Mouse (Mus musculus): ENCODE data around the gene Slc44a2. TPM values are rescaled to one million over a fixed set of nuclear protein-coding genes. Genes with fewer than 3 reads are reported as not detected.

Slc44a2 gene
- polyA plus RNA-seq, 1 experiment: 47.1 TPM

GRCm38 (mm10) chr9:21380868-21381267, 60.4 kb downstream of the Slc44a2 start:
- peaks cover 1% of the 10 kb centered on the region; the same call in 1 of the 2 replicates for H3K36me3 ChIP-seq (ENCODE audit: control insufficient read depth, insufficient read depth, low read length)
- no peak for TF ChIP-seq CTCF (IDR thresholded peaks at IDR 0.05; ENCODE audit: control insufficient read depth, insufficient read depth, insufficient replicate concordance, low read depth, low read length)
- no peak for TF ChIP-seq POLR2A (IDR thresholded peaks at IDR 0.05; ENCODE audit: control insufficient read depth, low read depth, low read length)

GRCm38 (mm10) chr9:21383966-21384365, 63.5 kb downstream of the Slc44a2 start:
- no peak overlapping the region for H3K4me3 ChIP-seq (ENCODE audit: control insufficient read depth, low read depth, low read length)
- peaks cover 1% of the 10 kb centered on the region; the same call in 1 of the 2 replicates for H3K36me3 ChIP-seq (ENCODE audit: control insufficient read depth, insufficient read depth, low read length)

More at GRCm38 (mm10) chr9:21380868-21381267, 60.4 kb downstream of the Slc44a2 start:
- Histone ChIP-seq H3K4me1 (ENCODE audit: control insufficient read depth, insufficient read depth, low read length) (peaks cover 6% of the 10 kb centered on the region; the same call in 1 of the 2 replicates), H3K27ac (ENCODE audit: control insufficient read depth, insufficient read depth, low read depth, low read length) (no peak overlapping the region), H3K27me3 (ENCODE audit: control insufficient read depth, insufficient read depth, low read length) (no peaks in the 10 kb centered on the region), H3K4me3 (ENCODE audit: control insufficient read depth, low read depth, low read length) (no peak overlapping the region)

GRCm38 (mm10) chr9:21392646-21393175, 72.2 kb downstream of the Slc44a2 start:
- Histone ChIP-seq H3K4me1 (ENCODE audit: control insufficient read depth, insufficient read depth, low read length) (no peaks in the 10 kb centered on the region), H3K27me3 (ENCODE audit: control insufficient read depth, insufficient read depth, low read length) (no peaks in the 10 kb centered on the region), H3K36me3 (ENCODE audit: control insufficient read depth, insufficient read depth, low read length) (peaks cover 19% of the 10 kb centered on the region), H3K27ac (ENCODE audit: control insufficient read depth, insufficient read depth, low read depth, low read length) (no peak overlapping the region), H3K4me3 (ENCODE audit: control insufficient read depth, low read depth, low read length) (no peak overlapping the region)
- no peak for TF ChIP-seq CTCF (IDR thresholded peaks at IDR 0.05; ENCODE audit: control insufficient read depth, insufficient read depth, insufficient replicate concordance, low read depth, low read length)
- TF ChIP-seq POLR2A (IDR thresholded peaks at IDR 0.05; ENCODE audit: control insufficient read depth, low read depth, low read length): no peak

More at GRCm38 (mm10) chr9:21383966-21384365, 63.5 kb downstream of the Slc44a2 start:
- H3K4me1 ChIP-seq (ENCODE audit: control insufficient read depth, insufficient read depth, low read length): peaks cover 3% of the 10 kb centered on the region; the same call in 1 of the 2 replicates
- TF ChIP-seq POLR2A (IDR thresholded peaks at IDR 0.05; ENCODE audit: control insufficient read depth, low read depth, low read length): no peak
- no peak for TF ChIP-seq CTCF (IDR thresholded peaks at IDR 0.05; ENCODE audit: control insufficient read depth, insufficient read depth, insufficient replicate concordance, low read depth, low read length)
- H3K27ac ChIP-seq (ENCODE audit: control insufficient read depth, insufficient read depth, low read depth, low read length): no peak overlapping the region
- no peaks in the 10 kb centered on the region for H3K27me3 ChIP-seq (ENCODE audit: control insufficient read depth, insufficient read depth, low read length)

- H3K4me3 ChIP-seq (ENCODE audit: control insufficient read depth, low read depth, low read length): no peak overlapping the region
- no peaks in the 10 kb centered on the region for H3K4me1 ChIP-seq (ENCODE audit: control insufficient read depth, insufficient read depth, low read length)
- H3K36me3 ChIP-seq (ENCODE audit: control insufficient read depth, insufficient read depth, low read length): peaks cover 23% of the 10 kb centered on the region
- H3K27ac ChIP-seq (ENCODE audit: control insufficient read depth, insufficient read depth, low read depth, low read length): no peak overlapping the region
- H3K27me3 ChIP-seq (ENCODE audit: control insufficient read depth, insufficient read depth, low read length): no peaks in the 10 kb centered on the region
- TF ChIP-seq CTCF (IDR thresholded peaks at IDR 0.05; ENCODE audit: control insufficient read depth, insufficient read depth, insufficient replicate concordance, low read depth, low read length) (no peak), POLR2A (IDR thresholded peaks at IDR 0.05; ENCODE audit: control insufficient read depth, low read depth, low read length) (no peak)
Measured at GRCm38 (mm10) chr9:21395692-21396091, 75.2 kb downstream of the Slc44a2 start.

- H3K27me3 ChIP-seq (ENCODE audit: control insufficient read depth, insufficient read depth, low read length): no peaks in the 10 kb centered on the region
- H3K27ac ChIP-seq (ENCODE audit: control insufficient read depth, insufficient read depth, low read depth, low read length): no peak overlapping the region
- peaks cover 21% of the 10 kb centered on the region for H3K36me3 ChIP-seq (ENCODE audit: control insufficient read depth, insufficient read depth, low read length)
- H3K4me3 ChIP-seq (ENCODE audit: control insufficient read depth, low read depth, low read length): no peak overlapping the region
- no peaks in the 10 kb centered on the region for H3K4me1 ChIP-seq (ENCODE audit: control insufficient read depth, insufficient read depth, low read length)
- TF ChIP-seq CTCF (IDR thresholded peaks at IDR 0.05; ENCODE audit: control insufficient read depth, insufficient read depth, insufficient replicate concordance, low read depth, low read length) (no peak), POLR2A (IDR thresholded peaks at IDR 0.05; ENCODE audit: control insufficient read depth, low read depth, low read length) (no peak)
Measured at GRCm38 (mm10) chr9:21397170-21397569, 76.7 kb downstream of the Slc44a2 start.

DNA sequence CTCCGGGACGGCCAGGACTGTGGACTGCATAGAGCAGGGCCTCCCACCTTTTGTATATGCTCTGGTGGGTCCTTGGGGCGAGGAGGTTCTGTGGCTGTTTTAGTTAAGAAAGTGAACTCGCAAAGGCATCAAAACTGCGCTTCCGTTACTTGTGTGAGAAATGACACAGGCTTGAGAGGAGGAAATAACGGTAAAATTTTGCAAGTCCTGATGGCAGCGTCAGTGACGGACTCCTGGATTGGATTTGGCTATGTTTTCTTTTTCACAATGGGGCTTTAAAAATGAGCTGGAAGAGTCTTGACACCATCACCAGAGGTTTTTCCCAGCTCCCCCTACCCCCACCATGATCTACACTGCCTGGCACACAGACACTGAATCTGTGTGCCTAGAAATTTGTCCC, 80.5 kb downstream of the Slc44a2 start:
- H3K4me3 ChIP-seq (ENCODE audit: control insufficient read depth, low read depth, low read length): no peak overlapping the region
- H3K36me3 ChIP-seq (ENCODE audit: control insufficient read depth, insufficient read depth, low read length): peaks cover 12% of the 10 kb centered on the region
- TF ChIP-seq POLR2A (IDR thresholded peaks at IDR 0.05; ENCODE audit: control insufficient read depth, low read depth, low read length) (no peak), CTCF (IDR thresholded peaks at IDR 0.05; ENCODE audit: control insufficient read depth, insufficient read depth, insufficient replicate concordance, low read depth, low read length) (no peak)
- no peaks in the 10 kb centered on the region for H3K4me1 ChIP-seq (ENCODE audit: control insufficient read depth, insufficient read depth, low read length)
- no peaks in the 10 kb centered on the region for H3K27me3 ChIP-seq (ENCODE audit: control insufficient read depth, insufficient read depth, low read length)
- H3K27ac ChIP-seq (ENCODE audit: control insufficient read depth, insufficient read depth, low read depth, low read length): no peak overlapping the region

- TF ChIP-seq CTCF (IDR thresholded peaks at IDR 0.05; ENCODE audit: control insufficient read depth, insufficient read depth, insufficient replicate concordance, low read depth, low read length) (no peak), POLR2A (IDR thresholded peaks at IDR 0.05; ENCODE audit: control insufficient read depth, low read depth, low read length) (no peak)
- H3K4me1 ChIP-seq (ENCODE audit: control insufficient read depth, insufficient read depth, low read length): no peaks in the 10 kb centered on the region
- no peak overlapping the region for H3K4me3 ChIP-seq (ENCODE audit: control insufficient read depth, low read depth, low read length)
- H3K27ac ChIP-seq (ENCODE audit: control insufficient read depth, insufficient read depth, low read depth, low read length): no peak overlapping the region
- peaks cover 8% of the 10 kb centered on the region for H3K36me3 ChIP-seq (ENCODE audit: control insufficient read depth, insufficient read depth, low read length)
- no peaks in the 10 kb centered on the region for H3K27me3 ChIP-seq (ENCODE audit: control insufficient read depth, insufficient read depth, low read length)
Measured at GRCm38 (mm10) chr9:21402764-21403253, 82.3 kb downstream of the Slc44a2 start.

Measured in testis, adult 2 months (tissue).